Mouse (Mus musculus) olfactory bulb, adult 2 months (tissue): Measurements from ENCODE around the gene Oas2. TPM values are rescaled to one million over a fixed set of nuclear protein-coding genes. Genes with fewer than 3 reads are reported as not detected.

Source experiments
- H3K27ac ChIP-seq: fragments of 200-500 bp; 2 replicates; pipeline ENCODE4 v1.5.1; 2012; ENCODE audit warnings: low read depth, low read length; ENCODE audit not compliant: insufficient read depth
- H3K4me1 ChIP-seq: fragments of 200-500 bp; 2 replicates; pipeline ENCODE4 v1.6.1; 2012; ENCODE audit warnings: low read length; ENCODE audit not compliant: control insufficient read depth, insufficient read depth
- H3K4me3 ChIP-seq: fragments of 200-500 bp; 2 replicates; pipeline ENCODE4 v1.5.1; 2012; ENCODE audit warnings: mild to moderate bottlenecking, low read depth, low read length, moderate library complexity; ENCODE audit not compliant: insufficient read depth
- CTCF ChIP-seq: fragments of 200-500 bp; IDR thresholded peaks from 2 replicates; pipeline ENCODE4 v1.5.1; 2012; ENCODE audit warnings: low read depth, mild to moderate bottlenecking, low read length, moderate library complexity; ENCODE audit not compliant: insufficient read depth
- POLR2A ChIP-seq: fragments of 200-500 bp; IDR thresholded peaks from 2 replicates; pipeline ENCODE4 v1.6.1; 2012; ENCODE audit warnings: mild to moderate bottlenecking, low read depth, low read length, moderate library complexity; ENCODE audit not compliant: insufficient read depth
- WGBS: fragments of 180-500 bp; shearing (Covaris S2); methylation state at CpG from one replicate; pipeline ENCODE4 v1.1.7; 2018; 5-methylcytosine and 5-hydroxymethylcytosine counted together
- polyA plus RNA-seq: library from polyadenylated mRNA; stranded (reverse); fragments of >200 nt; gene quantifications from 2 replicates; pipeline ENCODE4 v1.2.4, GENCODE M21; 2012; ENCODE audit warnings: low replicate concordance; ENCODE audit not compliant: missing spikeins, insufficient read depth, insufficient read length

The Oas2 gene
- polyA plus RNA-seq, 1 experiment, result not detected

DNA sequence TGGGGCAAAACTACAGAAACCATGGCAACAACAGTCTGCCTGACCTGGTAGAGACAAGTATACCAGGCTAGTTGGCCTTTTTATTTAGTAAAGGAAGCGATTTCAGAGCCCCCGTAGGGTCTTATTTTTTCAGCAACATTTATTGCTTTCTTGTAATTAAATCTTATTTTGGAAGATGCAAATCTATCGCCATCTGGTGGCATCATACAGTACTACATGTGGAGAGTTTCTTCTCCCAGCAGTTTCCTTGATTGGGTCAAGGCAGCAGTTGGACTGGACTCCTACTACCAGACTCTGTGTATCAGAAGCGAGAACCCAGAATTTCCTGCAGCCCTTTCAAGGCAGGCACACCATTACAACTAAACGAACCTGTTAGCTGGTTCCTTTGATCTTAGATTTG, 3.2 kb downstream of the Oas2 start:
- TF ChIP-seq POLR2A (no peak), CTCF (no peak)
- 6% methylated on average over 5 of the region's 5 CpGs for WGBS
- Histone ChIP-seq H3K27ac (no peak overlapping the region), H3K4me3 (no peak overlapping the region), H3K4me1 (no peaks in the 10 kb centered on the region)

DNA sequence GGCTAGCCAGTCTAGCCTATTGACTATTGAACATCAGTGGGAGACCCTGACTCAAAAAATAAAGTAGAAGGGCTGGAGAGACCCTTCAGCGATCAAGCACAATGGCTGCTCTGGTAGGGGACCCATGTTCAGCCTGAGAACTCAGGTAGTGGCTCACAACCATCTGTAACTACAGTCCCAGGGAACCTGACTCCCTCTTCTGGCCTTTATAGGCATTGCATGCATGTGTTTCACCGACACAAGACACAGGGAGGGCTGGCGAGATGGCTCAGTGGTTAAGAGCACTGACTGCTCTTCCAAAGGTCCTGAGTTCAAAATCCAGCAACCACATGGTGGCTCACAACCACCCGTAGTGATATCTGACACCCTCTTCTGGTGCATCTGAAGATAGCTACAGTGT, 7.5 kb downstream of the Oas2 start:
- Histone ChIP-seq H3K4me3 (no peak overlapping the region), H3K27ac (no peak overlapping the region), H3K4me1 (no peaks in the 10 kb centered on the region)
- WGBS, result 47% methylated on average over 4 of the region's 4 CpGs
- TF ChIP-seq CTCF (no peak), POLR2A (no peak)

DNA sequence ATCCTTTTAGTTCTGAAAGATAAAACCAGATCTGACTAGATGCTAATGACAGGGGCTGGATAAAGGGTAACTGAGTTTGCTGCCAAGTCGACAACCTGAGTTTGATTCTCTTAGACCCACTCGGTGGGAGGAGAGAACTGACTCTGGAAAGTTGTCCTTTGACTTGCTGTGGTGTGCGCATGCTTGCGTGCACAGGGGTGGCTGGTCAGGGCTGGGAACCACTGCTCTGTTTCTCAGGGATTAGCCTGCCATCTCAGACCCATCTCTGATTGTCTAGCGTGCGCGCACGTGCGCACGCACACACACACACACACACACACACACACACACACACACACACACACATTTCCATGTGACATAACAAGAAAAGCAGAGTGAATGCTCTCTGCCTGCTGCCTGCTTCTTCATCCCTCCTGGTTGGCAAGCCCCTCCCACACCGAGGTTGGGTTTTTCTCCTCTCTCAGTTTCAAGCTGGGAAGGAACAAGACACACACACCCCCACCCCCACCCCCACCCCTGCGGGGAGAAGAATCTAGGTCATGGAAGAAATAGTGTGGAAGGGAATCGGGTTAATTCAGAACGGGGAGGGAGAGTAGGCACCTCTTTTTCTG, 15.2 kb downstream of the Oas2 start:
- Histone ChIP-seq H3K4me1 (peaks cover 10% of the 10 kb centered on the region), H3K27ac (no peak overlapping the region), H3K4me3 (no peak overlapping the region)
- 34% methylated on average over 14 of the region's 14 CpGs for WGBS
- TF ChIP-seq POLR2A, result no peak
- TF ChIP-seq CTCF, result no peak

DNA sequence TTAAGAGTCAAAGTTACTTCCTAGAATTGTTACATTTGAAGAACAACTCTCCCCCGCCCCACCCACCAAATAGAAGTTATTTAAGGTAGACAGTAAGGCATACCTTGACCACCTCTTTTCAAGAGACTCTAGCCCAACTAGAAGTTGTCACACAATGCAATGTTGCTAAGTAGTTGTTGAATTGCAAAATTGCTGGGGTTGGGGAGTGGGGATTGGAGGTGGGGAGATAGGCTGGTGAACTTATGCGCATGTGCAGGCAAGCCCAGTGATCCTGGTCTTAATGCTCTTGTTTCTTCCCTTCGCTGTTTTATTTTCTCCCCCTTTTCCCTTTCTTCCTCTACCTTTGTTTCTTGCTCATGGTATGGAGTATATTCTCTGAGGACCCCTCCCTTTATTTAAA, 16.0 kb downstream of the Oas2 start:
- no peak overlapping the region for H3K4me3 ChIP-seq
- 96% methylated on average over 3 of the region's 3 CpGs for WGBS
- TF ChIP-seq POLR2A (no peak), CTCF (no peak)
- no peak overlapping the region for H3K27ac ChIP-seq
- H3K4me1 ChIP-seq, result peaks cover 15% of the 10 kb centered on the region

DNA sequence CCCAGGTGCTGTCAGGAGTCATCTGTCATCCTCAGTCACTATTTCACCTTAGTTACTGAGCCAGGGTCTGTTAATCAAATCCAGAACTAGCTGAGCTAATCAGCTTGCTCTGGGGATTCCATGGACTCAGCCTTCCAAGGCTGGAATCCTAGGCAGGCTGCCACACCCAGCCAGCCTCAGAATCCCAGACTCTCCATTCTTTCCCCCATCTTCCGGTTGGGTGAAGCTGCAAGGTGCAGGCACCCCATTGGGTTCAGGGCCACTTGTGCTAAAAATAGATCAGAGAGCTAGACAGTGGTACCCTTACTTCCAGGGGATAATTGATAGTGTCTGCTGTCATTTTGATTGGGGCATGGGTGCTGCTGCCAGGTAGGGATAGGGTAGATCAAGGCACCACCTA, 16.9 kb downstream of the Oas2 start:
- no peak overlapping the region for H3K4me3 ChIP-seq
- WGBS, result 68% methylated on average over 1 of the region's 1 CpGs
- TF ChIP-seq CTCF, result no peak
- TF ChIP-seq POLR2A, result no peak
- peaks cover 15% of the 10 kb centered on the region for H3K4me1 ChIP-seq
- H3K27ac ChIP-seq, result no peak overlapping the region

DNA sequence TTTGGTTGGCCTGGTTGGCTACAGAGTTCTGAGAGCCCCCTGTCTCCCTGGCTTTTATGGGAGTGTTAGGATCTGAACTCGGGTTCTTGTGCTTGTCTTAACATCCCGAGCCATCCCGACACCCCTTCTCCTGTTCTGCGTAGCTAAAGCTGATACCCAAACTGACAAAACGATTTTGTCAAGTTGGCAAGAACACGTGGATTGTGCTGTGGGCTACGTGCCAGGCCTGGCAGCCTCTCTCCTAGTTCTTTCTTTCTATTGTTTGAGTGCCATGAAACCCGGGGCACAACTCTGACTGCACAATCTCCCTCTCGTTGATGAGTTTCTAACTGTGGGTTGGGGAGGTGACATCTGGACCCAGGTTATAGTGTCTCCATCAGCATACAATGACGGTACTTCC, 20.3 kb downstream of the Oas2 start:
- H3K27ac ChIP-seq, result no peak overlapping the region
- 30% methylated on average over 10 of the region's 10 CpGs for WGBS
- peaks cover 13% of the 10 kb centered on the region for H3K4me1 ChIP-seq
- H3K4me3 ChIP-seq, result no peak overlapping the region
- TF ChIP-seq POLR2A, result no peak
- TF ChIP-seq CTCF, result no peak

DNA sequence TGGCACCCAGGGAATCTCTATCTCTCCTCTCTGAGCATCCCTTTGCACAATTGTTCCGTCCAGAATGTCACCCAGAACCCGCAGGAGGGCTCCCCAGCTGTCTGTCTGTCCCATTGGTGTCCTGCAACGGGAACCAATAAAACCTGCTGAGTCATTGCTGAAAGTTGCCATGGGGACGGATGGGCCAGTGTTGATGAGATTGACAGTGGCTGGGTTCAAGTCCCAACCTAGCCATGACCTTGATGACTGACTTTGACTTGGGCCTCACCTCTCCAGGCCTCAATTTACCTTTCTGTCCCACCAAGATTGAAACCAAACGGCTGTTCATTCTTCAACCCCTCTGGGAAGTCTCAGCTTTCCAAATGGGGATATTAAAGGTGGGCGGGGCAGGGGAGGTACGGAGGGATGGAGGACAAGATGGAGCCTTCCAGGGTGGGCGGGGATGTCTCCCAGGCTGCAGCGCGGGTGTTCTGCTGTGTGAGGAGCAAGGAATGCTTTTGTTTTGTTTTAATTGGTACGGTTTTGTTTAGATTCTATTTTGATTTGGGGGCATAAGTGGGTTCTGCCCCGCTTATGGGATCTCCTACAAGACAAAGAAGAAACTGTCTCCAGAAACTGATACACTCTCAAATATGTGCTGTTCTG, 23.7 kb downstream of the Oas2 start:
- no peak overlapping the region for H3K4me3 ChIP-seq
- 48% methylated on average over 12 of the region's 12 CpGs for WGBS
- H3K27ac ChIP-seq, result no peak overlapping the region
- TF ChIP-seq POLR2A, result no peak
- no peak for TF ChIP-seq CTCF
- peaks cover 13% of the 10 kb centered on the region; the same call in 1 of the 2 replicates for H3K4me1 ChIP-seq

DNA sequence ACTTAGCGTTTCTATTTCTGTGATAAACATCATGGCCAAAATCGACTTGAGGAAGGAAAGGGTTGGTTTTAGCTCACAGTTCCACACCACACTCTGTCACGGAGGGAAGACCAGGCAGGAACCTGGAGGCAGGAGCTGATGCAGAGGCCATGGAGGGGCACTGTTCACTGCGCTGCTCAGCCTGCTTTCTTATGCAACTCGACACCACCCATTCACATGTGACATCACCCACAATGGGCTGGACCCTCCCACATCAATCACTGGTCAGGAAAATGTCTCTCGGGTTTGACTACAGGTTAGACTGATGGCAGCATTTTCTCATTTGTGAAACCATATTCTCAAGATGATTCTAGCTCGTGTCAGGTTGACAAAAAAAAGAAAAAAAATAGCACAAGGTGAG, 28.6 kb downstream of the Oas2 start:
- Histone ChIP-seq H3K4me3 (no peak overlapping the region), H3K27ac (no peak overlapping the region), H3K4me1 (0 out of 2 replicates have a peak, but pooled peaks cover 1% of the 10 kb centered on the region)
- 58% methylated on average over 7 of the region's 7 CpGs for WGBS
- TF ChIP-seq CTCF, result no peak
- no peak for TF ChIP-seq POLR2A

DNA sequence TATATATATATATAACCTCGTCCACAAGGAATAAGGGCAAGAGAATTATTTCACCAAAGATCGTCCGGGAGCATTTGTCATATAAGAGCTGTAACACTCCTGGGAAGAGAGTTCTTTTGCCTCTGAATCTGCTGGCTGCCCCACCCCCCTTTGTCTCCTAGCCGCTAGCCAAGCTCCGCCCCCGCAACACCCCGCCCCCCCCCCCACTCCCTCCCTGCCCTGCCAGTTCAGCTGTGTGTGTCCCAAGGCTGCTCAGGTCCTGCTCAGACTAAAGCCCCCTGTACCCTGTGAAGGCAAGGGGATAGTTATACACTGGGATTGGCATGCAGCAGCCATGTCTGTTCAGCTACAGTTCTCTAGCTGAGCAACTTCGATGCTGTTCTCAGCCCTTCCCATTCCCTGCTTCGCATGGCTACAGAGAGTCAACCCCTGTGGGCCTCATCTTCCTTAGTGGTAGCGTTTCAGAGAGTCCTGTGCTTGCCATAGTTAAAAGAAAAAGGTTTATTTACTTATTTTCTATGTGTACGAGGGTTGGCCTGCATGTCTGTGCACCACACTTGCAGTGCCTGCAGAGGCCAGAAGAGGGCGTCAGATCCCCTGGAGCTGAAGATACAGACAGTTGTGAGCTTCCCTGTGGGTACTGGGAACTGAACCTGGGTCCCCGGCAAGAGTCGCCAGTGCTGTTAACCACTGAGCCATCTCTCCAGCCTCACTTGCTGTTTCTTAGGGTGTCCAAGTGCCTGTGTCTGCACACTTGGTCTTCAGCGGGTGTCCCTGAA, 30.9 kb downstream of the Oas2 start:
- WGBS, result 49% methylated on average over 15 of the region's 15 CpGs

More for the DNA sequence above, 30.9 kb downstream of the Oas2 start:
- TF ChIP-seq CTCF, result no peak
- TF ChIP-seq POLR2A, result no peak
- Histone ChIP-seq H3K27ac (no peak overlapping the region), H3K4me3 (no peak overlapping the region), H3K4me1 (peaks cover 5% of the 10 kb centered on the region; the same call in 1 of the 2 replicates)
